10 mouse cellular contexts compared by ENCODE assay signal in genomic region chr7:143073086-143073485, GRCm38 (mm10). TPM values are rescaled to one million over a fixed set of nuclear protein-coding genes. Genes with fewer than 3 reads are reported as not detected.
A peak's percentile ranks its signal among the peaks of the same experiment; 100 is the strongest.
DNase-seq lines count a peak whose midpoint lies in the region; ATAC-seq and TF ChIP-seq lines count a peak whose summit lies in the region.
"Had no signal": no experiment of that assay in that cellular context is flagged by ENCODE, and none has a peak within 500 bp of the region (broad histone marks: within the 10 kb centered on the region; RNA-seq: fewer than 3 reads in every experiment).

No protein-coding gene starts in this region.

- H3K4me1 ChIP-seq in midbrain, embryonic 11.5 days (ENCODE audit: control insufficient read depth, insufficient read depth, low read length), result peaks cover 15% of the 10 kb centered on the region
- H3K4me1 ChIP-seq in midbrain, embryonic 15.5 days, result peaks cover 22% of the 10 kb centered on the region

- H3K27ac ChIP-seq in midbrain, embryonic 11.5 days (ENCODE audit: low read depth, low read length), result no peak overlapping the region
- no peak overlapping the region for H3K27ac ChIP-seq in midbrain, embryonic 15.5 days
- H3K27ac ChIP-seq: neural tube, embryonic 13.5 days had no signal

- H3K4me3 ChIP-seq in midbrain, embryonic 11.5 days (ENCODE audit: low read depth, low read length), result no peak overlapping the region
- no peak overlapping the region for H3K4me3 ChIP-seq in midbrain, embryonic 15.5 days
- H3K4me3 ChIP-seq: neural tube, embryonic 13.5 days had no signal

- DNase-seq in gastrocnemius, postnatal 14 days, result peak; percentile 35
- DNase-seq in gastrocnemius, adult 18-20 months (ENCODE audit: low spot score), result no peak
- peak; percentile 87 for DNase-seq in midbrain, embryonic 11.5 days (ENCODE audit: low spot score, missing footprints)
- DNase-seq in brain, embryonic 14.5 days (ENCODE audit: low read depth), result peak; percentile 42
- DNase-seq in lung, postnatal 14 days, result peak; percentile 61
- DNase-seq in left cerebral cortex, postnatal 10 days (ENCODE audit: extremely low spot score in 1 of 2, low spot score in 2 of 2), result no peak

- 77% methylated on average over 1 of the region's 1 CpGs for WGBS in midbrain, embryonic 11.5 days
- 90% methylated on average over 1 of the region's 1 CpGs for WGBS in midbrain, embryonic 15.5 days

- no peak overlapping the region for H3K4me2 ChIP-seq in midbrain, embryonic 11.5 days
- no peak overlapping the region for H3K4me2 ChIP-seq in midbrain, embryonic 15.5 days
- H3K4me2 ChIP-seq: neural tube, embryonic 13.5 days had no signal

- peak; percentile 61; the same call in 1 of the 2 replicates for TF ChIP-seq CTCF in brain, embryonic 14.5 days (IDR thresholded peaks at IDR 0.05; ENCODE audit: borderline replicate concordance, extremely low read depth, insufficient read depth, insufficient read length)

- ATAC-seq in midbrain, embryonic 11.5 days (ENCODE audit: low FRiP score), result no peak
- ATAC-seq in midbrain, embryonic 15.5 days (replicated peaks), result no peak
- ATAC-seq in monocyte, adult 5-6 weeks (replicated peaks; ENCODE audit: insufficient number of reproducible peaks, low FRiP score, low TSS enrichment, poor library complexity, severe bottlenecking), result no peak

- no peak for TF ChIP-seq POLR2A in brain, embryonic 14.5 days (IDR thresholded peaks at IDR 0.05; ENCODE audit: borderline replicate concordance, extremely low read depth, insufficient read depth, insufficient read length, poor library complexity, severe bottlenecking)

- H3K27me3 ChIP-seq in midbrain, embryonic 11.5 days (ENCODE audit: control insufficient read depth, insufficient read depth, low read length), result no peaks in the 10 kb centered on the region; the same call in 1 of the 2 replicates
- H3K27me3 ChIP-seq in midbrain, embryonic 15.5 days (replicated peaks), result no peaks in the 10 kb centered on the region
- H3K27me3 ChIP-seq: neural tube, embryonic 13.5 days had no signal

- intact Hi-C loops in gastrocnemius, postnatal 14 days (cut with DNase I; ENCODE audit: low total_unique reads), result no loop called here
- intact Hi-C loops in left cerebral cortex, postnatal 10 days (cut with DNase I), result no loop called here

- no peak overlapping the region for H3K9ac ChIP-seq in midbrain, embryonic 11.5 days (ENCODE audit: low read length)
- no peak overlapping the region for H3K9ac ChIP-seq in midbrain, embryonic 15.5 days
- H3K9ac ChIP-seq: neural tube, embryonic 13.5 days had no signal

- no peaks in the 10 kb centered on the region for H3K36me3 ChIP-seq in midbrain, embryonic 11.5 days (ENCODE audit: control insufficient read depth, insufficient read depth, low read length)
- no peaks in the 10 kb centered on the region for H3K36me3 ChIP-seq in midbrain, embryonic 15.5 days (replicated peaks)
- H3K36me3 ChIP-seq: neural tube, embryonic 13.5 days had no signal

- H3K9me3 ChIP-seq in midbrain, embryonic 11.5 days (ENCODE audit: control insufficient read depth, low read length), result no peaks in the 10 kb centered on the region
- H3K9me3 ChIP-seq in midbrain, embryonic 15.5 days, result no peaks in the 10 kb centered on the region
- H3K9me3 ChIP-seq: neural tube, embryonic 13.5 days had no signal

RNA-seq across cellular contexts. Expression of gene Tssc4, which starts 4.0 kb away (rescaled TPM):
- total RNA-seq in gastrocnemius, postnatal 14 days (2021), result 10 to 100 TPM in 1 of 2 experiments, 1 to 10 TPM in 1; 9.8 to 12.2 TPM
- total RNA-seq in gastrocnemius, adult 18-20 months (2021), result 1 to 10 TPM; 6.7 to 8.0 TPM
- 61.1 and 63.8 TPM in 2 replicates for polyA plus RNA-seq in midbrain, embryonic 11.5 days (2014; fragmentation: Nextera tagmentation; extraction: Ambion mirVana)
- polyA plus RNA-seq in midbrain, embryonic 15.5 days (2015; fragmentation: Nextera tagmentation; extraction: Ambion mirVana), result 103 and 114 TPM in 2 replicates
- polyA plus RNA-seq in brain, embryonic 14.5 days (2012; rRNA removed), result 99.9 and 164 TPM in 2 replicates
- 5.2 to 10.4 TPM (median 8.2 TPM) in 3 replicates for total RNA-seq in monocyte, adult 5-6 weeks (2017)
- total RNA-seq in left cerebral cortex, postnatal 10 days (2021), result 10 to 100 TPM; 43.9 to 45.2 TPM

RNA-seq across cellular contexts. Expression of gene Cd81, which starts 20.5 kb away (rescaled TPM):
- 100 to 1,000 TPM; 176 to 209 TPM for total RNA-seq in gastrocnemius, postnatal 14 days (2021)
- total RNA-seq in gastrocnemius, adult 18-20 months (2021), result 100 to 1,000 TPM in 1 of 2 experiments, 10 to 100 TPM in 1; 97.2 to 115 TPM
- polyA plus RNA-seq in midbrain, embryonic 11.5 days (2014; fragmentation: Nextera tagmentation; extraction: Ambion mirVana), result 256 and 276 TPM in 2 replicates
- polyA plus RNA-seq in midbrain, embryonic 15.5 days (2015; fragmentation: Nextera tagmentation; extraction: Ambion mirVana), result 374 and 398 TPM in 2 replicates
- polyA plus RNA-seq in brain, embryonic 14.5 days (2012; rRNA removed), result 210 and 278 TPM in 2 replicates
- total RNA-seq in monocyte, adult 5-6 weeks (2017), result 75.1 to 86.6 TPM (median 75.4 TPM) in 3 replicates
- 100 to 1,000 TPM; 344 to 359 TPM for total RNA-seq in left cerebral cortex, postnatal 10 days (2021)

RNA-seq across cellular contexts. Expression of gene Trpm5, which starts 21.4 kb away (rescaled TPM):
- total RNA-seq in gastrocnemius, postnatal 14 days (2021), result under 1 TPM; 0.38 to 0.51 TPM
- total RNA-seq in gastrocnemius, adult 18-20 months (2021), result not detected
- 0.57 and 0.70 TPM in 2 replicates for polyA plus RNA-seq in midbrain, embryonic 11.5 days (2014; fragmentation: Nextera tagmentation; extraction: Ambion mirVana)
- 1.3 and 1.6 TPM in 2 replicates for polyA plus RNA-seq in midbrain, embryonic 15.5 days (2015; fragmentation: Nextera tagmentation; extraction: Ambion mirVana)
- 2.8 and 3.1 TPM in 2 replicates for polyA plus RNA-seq in brain, embryonic 14.5 days (2012; rRNA removed)
- total RNA-seq in monocyte, adult 5-6 weeks (2017), result 0.11 TPM in 1 of 3 replicates, not detected in the others
- total RNA-seq in left cerebral cortex, postnatal 10 days (2021), result under 1 TPM; 0.21 to 0.26 TPM

RNA-seq across cellular contexts. Expression of gene Kcnq1, which starts 33.1 kb away (rescaled TPM):
- 1 to 10 TPM in 1 of 2 experiments, under 1 TPM in 1; 0.84 to 1.4 TPM for total RNA-seq in gastrocnemius, postnatal 14 days (2021)
- total RNA-seq in gastrocnemius, adult 18-20 months (2021), result under 1 TPM; 0.50 to 0.57 TPM
- 1.1 and 1.6 TPM in 2 replicates for polyA plus RNA-seq in midbrain, embryonic 11.5 days (2014; fragmentation: Nextera tagmentation; extraction: Ambion mirVana)
- polyA plus RNA-seq in midbrain, embryonic 15.5 days (2015; fragmentation: Nextera tagmentation; extraction: Ambion mirVana), result 1.3 and 1.8 TPM in 2 replicates
- polyA plus RNA-seq in brain, embryonic 14.5 days (2012; rRNA removed), result 0.95 and 1.2 TPM in 2 replicates
- total RNA-seq in monocyte, adult 5-6 weeks (2017), result not detected in 3 replicates
- total RNA-seq in left cerebral cortex, postnatal 10 days (2021), result 1 to 10 TPM; 1.4 to 2.1 TPM
- total RNA-seq: hematopoietic stem cell, adult 5-6 weeks had no signal

Comparison
In these comparisons a context has a peak if more than half of its experiments do, and no peak if none do; other contexts are left out.
1. DNase-seq: peak in gastrocnemius, postnatal 14 days (single experiment), midbrain, embryonic 11.5 days (single experiment), brain, embryonic 14.5 days (single experiment) and lung, postnatal 14 days (single experiment); none in gastrocnemius, adult 18-20 months (single experiment) and left cerebral cortex, postnatal 10 days (0 of 2).